Mouse (Mus musculus) spleen, postnatal 4 days (tissue): ENCODE measurements around the gene Lmf2.

Experiments
- DNase-seq, 2 experiments: peaks; one replicate each; pipeline ENCODE4 v3.0.0; 2022; ENCODE audit warnings: low spot score in 2 of 2

Lmf2 gene

GRCm38 (mm10) chr15:89355241-89356187 lies at the start of gene Lmf2, which contains the start of gene Ncaph2:
Gene Lmf2 (minus strand): TSS chr15:89355659.
Gene Ncaph2 (plus strand): TSS chr15:89355719.
- DNase-seq, result peak; percentile 96 to 99

GRCm38 (mm10) chr15:89404831-89405623 lies 49.6 kb upstream of the Lmf2 start:
- no peak for DNase-seq

GRCm38 (mm10) chr15:89402471-89402870 lies 47.0 kb upstream of the Lmf2 start:
- no peak for DNase-seq

- no peak for DNase-seq
These were observed 44.3 kb upstream of the Lmf2 start for GRCm38 (mm10) chr15:89399716-89400115.

GRCm38 (mm10) chr15:89398146-89398545 lies 42.7 kb upstream of the Lmf2 start:
- no peak for DNase-seq

GRCm38 (mm10) chr15:89396883-89397282 lies 41.4 kb upstream of the Lmf2 start:
- DNase-seq, result no peak

GRCm38 (mm10) chr15:89390081-89390480 lies 34.6 kb upstream of the Lmf2 start:
- no peak for DNase-seq

GRCm38 (mm10) chr15:89387127-89387526 lies 31.7 kb upstream of the Lmf2 start:
- no peak for DNase-seq

GRCm38 (mm10) chr15:89384617-89385016 lies 29.2 kb upstream of the Lmf2 start, which contains the start of gene Klhdc7b:
Gene Klhdc7b (plus strand): TSS chr15:89384917.
- no peak for DNase-seq

GRCm38 (mm10) chr15:89379429-89379828 lies 24.0 kb upstream of the Lmf2 start:
- peak; percentile 75 to 83 for DNase-seq

GRCm38 (mm10) chr15:89378831-89379401 lies 23.5 kb upstream of the Lmf2 start, which contains the start of gene Odf3b:
Gene Odf3b (minus strand): TSS chr15:89379282.
- peak; percentile 25 to 70 for DNase-seq

GRCm38 (mm10) chr15:89377938-89378828 lies 22.7 kb upstream of the Lmf2 start:
- no peak for DNase-seq

GRCm38 (mm10) chr15:89377362-89377761 lies 21.9 kb upstream of the Lmf2 start:
- DNase-seq, result no peak

- no peak for DNase-seq
These were observed 21.5 kb upstream of the Lmf2 start, which contains the start of gene Tymp for GRCm38 (mm10) chr15:89376957-89377356. Gene Tymp (minus strand): TSS chr15:89377039.

GRCm38 (mm10) chr15:89376040-89376439 lies 20.6 kb upstream of the Lmf2 start:
- no peak for DNase-seq

GRCm38 (mm10) chr15:89374801-89375534 lies 19.5 kb upstream of the Lmf2 start:
- DNase-seq, result no peak

- peak in 1 of 2 experiments; percentile 57 for DNase-seq
These were observed 18.9 kb upstream of the Lmf2 start for GRCm38 (mm10) chr15:89374340-89374739.

- peak; percentile 93 to 99 for DNase-seq
These were observed 18.3 kb upstream of the Lmf2 start, which contains the start of gene Sco2 for GRCm38 (mm10) chr15:89373762-89374248. Gene Sco2 (minus strand): TSS chr15:89373846.

- DNase-seq, result peak; percentile 88 to 95
These were observed 17.7 kb upstream of the Lmf2 start for GRCm38 (mm10) chr15:89373027-89373761.
